Mouse (Mus musculus): ENCODE results near the gene Mageb18. TPM values are rescaled to one million over a fixed set of nuclear protein-coding genes. Genes with fewer than 3 reads are reported as not detected.

Mageb18 gene
- total RNA-seq, 1 experiment = not detected

GRCm38 (mm10) chrX:92280619-92281018 lies 318.8 kb downstream of the Mageb18 start:
- H3K9ac ChIP-seq (ENCODE audit: insufficient read depth, low read depth, low read length, poor library complexity, severe bottlenecking) = no peak overlapping the region
- no peak overlapping the region for H3K4me3 ChIP-seq (ENCODE audit: insufficient read depth in 1 of 2, low read depth in 1 of 2, low read length in 2 of 2, poor library complexity in 1 of 2, severe bottlenecking in 1 of 2)
- H3K36me3 ChIP-seq (ENCODE audit: control insufficient read depth, insufficient read depth, low read length, poor library complexity, severe bottlenecking) = no peaks in the 10 kb centered on the region
- no peak overlapping the region for H3K27ac ChIP-seq (ENCODE audit: insufficient read depth, low read depth, low read length, poor library complexity, severe bottlenecking)
- no peak for DNase-seq (ENCODE audit: low read depth, low spot score)
- H3K9me3 ChIP-seq (ENCODE audit: control insufficient read depth, insufficient read depth, low read depth, low read length) = no peaks in the 10 kb centered on the region
- H3K4me1 ChIP-seq (ENCODE audit: control insufficient read depth in 2 of 2, insufficient read depth in 2 of 2, low read length in 2 of 2, poor library complexity in 1 of 2) = no peaks in the 10 kb centered on the region
- in situ Hi-C loops (cut with MboI; ENCODE audit: low sequenced_read_pairs in 2 of 2, unreplicated experiment in 2 of 2) = no loop called here
- TF ChIP-seq MAFK (IDR thresholded peaks at IDR 0.05; ENCODE audit: insufficient read depth, low read depth, low read length) (no peak), CHD2 (IDR thresholded peaks at IDR 0.05; ENCODE audit: low read depth, low read length) (no peak), HCFC1 (IDR thresholded peaks at IDR 0.05; ENCODE audit: borderline replicate concordance, insufficient read depth, low read length) (no peak)

Other genes starting within 250 kb of the Mageb18 start
- not detected in 2 replicates for gene Gm5941, start 109.6 kb downstream of the Mageb18 start, total RNA-seq (2012; rRNA removed)